Mouse (Mus musculus) ES-CJ7 (cell line): ENCODE results near the gene AW822073.
"Not testable (repeated sequence)": the region's sequence is repeated elsewhere in the genome, so short reads cannot be mapped to it uniquely, and the experiment has no call there.

Source experiments
- DNase-seq: peaks from one replicate; pipeline ENCODE4 v3.0.0; 2011; ENCODE audit warnings: low read depth, low spot score

Gene AW822073

GRCm38 (mm10) chr10:58221571-58221970 lies 3.2 kb downstream of the AW822073 start:
- DNase-seq = not testable (repeated sequence)

GRCm38 (mm10) chr10:58220726-58221125 lies 4.0 kb downstream of the AW822073 start:
- peak; percentile 42 for DNase-seq

- DNase-seq = no peak
Observed at GRCm38 (mm10) chr10:58217366-58217765, 7.4 kb downstream of the AW822073 start.

DNA sequence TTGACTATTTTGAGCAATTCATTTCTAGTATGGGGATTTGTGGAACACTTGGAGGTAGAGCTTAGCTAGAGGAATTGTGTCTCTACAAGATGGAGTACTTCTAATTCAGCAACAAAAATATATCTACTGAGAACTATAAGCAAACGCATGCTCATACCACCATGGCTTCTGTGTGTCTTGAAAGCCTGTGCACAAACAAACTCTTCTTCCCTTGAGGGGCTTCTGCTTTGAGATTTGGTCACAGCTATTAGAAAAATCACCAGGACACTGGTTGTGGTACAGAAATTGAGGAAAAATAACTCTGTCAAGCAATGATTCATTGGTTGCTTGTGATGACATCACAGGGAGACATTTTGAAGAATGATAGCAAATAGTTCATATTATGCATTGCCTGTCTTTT lies 9.4 kb downstream of the AW822073 start:
- no peak for DNase-seq

GRCm38 (mm10) chr10:58214934-58215333 lies 9.8 kb downstream of the AW822073 start:
- no peak for DNase-seq

DNA sequence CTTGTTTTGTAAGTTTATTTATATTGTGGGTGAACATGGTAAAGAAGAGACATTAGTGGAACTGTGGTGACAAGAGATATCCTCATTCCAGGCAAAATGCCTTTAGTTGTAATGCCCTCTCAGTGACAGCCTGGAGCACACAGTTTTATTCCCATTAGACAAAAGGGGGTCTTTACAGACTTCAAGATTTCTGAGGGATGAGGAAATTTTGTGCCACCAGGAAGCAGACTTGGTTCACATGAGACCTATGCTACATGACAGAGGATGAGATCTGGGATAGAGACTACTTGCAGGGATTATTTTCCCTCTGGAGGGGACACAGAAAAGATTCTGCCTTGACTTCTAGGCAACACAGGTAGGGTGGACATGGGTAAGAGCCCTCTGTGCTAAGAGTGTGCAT lies 10.2 kb downstream of the AW822073 start:
- DNase-seq = no peak

DNA sequence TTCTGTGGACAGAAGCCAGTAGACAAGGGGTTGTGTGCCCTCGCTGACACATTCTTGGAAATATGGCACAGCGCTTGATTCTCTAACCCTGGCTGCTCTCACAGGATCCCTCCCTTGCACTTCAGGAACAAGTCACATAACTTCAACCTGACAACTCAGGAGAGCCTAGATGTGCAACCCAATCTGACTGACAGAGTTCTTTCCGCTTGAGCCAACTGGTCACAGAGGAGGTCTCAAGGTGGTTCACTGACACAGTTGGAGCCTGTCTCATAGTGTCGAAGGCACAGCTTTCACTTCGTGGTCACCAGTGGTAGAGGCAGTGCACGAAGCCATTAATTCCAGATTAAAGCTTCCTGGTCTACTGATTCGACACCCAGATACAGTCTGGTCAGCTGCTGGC lies 12.5 kb downstream of the AW822073 start:
- DNase-seq = no peak

DNA sequence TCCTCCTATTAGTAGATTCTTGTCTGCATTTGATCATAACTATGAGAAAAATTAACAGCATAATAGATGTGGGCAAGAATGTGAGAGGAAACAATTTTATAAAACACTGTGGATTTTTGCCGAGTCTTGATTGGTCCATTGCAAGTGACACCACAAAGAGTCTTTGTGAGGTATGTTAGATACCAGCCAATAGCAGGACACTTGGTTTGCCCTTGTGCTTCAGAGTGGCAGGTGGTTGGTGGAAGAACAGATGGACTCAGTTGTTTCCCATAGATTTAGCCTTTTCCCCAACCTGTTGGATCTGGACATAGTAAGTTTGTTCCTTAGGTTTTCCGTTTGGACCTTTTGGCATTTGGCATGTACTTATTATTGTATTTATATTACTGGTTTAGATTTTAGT lies 13.5 kb downstream of the AW822073 start:
- no peak for DNase-seq

GRCm38 (mm10) chr10:58210514-58210913 lies 14.2 kb downstream of the AW822073 start:
- DNase-seq = no peak

DNA sequence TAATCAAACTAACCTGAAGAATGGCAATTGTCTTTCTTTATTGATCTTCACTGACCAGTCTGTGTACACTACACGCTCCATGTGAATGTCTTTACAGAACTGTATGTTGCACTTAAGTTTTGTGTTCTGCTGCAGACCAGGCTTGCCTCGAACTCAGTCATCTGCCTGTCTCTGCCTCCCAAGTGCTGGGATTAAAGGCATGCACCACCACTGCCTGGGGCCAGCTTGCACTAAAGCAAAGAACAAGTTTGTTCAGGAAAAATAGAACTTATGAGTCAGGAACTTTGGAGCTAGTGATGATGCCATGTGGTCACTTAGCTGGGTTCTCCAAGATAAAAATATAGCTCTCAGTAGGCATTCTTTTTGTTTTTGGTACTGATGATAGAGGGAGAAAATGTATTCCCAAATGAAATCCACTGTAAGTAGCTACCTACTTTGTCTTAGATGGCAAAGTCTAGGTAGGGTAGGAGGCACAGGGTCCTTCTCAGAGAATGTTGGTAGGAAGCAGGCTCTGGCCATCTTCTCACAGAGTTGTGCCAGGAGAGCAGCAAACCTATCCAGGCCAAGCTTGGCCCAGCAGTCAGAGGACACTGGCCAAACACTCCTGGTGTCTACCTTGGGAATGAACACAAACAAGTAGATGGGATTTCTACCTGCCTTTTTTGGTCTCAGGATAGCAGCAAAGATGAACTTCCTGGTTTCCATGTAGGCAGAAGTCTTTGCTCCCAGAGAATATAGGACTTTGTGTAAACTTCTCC lies 14.8 kb downstream of the AW822073 start:
- DNase-seq = no peak

- no peak for DNase-seq
Observed at GRCm38 (mm10) chr10:58206639-58207404, 17.9 kb downstream of the AW822073 start.

DNA sequence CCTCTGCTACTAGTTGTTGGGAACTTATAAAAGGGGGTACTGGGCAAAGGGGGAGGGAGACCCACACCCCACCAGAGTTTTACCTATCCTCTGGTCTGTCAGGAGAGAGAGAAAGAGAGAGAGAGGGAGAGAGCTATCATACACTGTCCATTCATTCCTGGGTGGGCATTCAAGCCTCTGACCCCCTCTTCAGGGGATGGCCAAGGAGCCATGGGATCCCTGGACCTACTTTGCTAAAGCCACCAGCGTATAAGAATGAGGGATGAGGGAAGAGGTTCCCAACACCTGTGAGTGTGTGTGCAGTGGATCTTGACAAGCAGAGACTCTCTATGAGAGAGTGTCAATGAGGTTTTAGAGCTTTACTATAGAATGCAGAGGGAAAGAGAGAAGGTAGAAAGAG lies 18.7 kb downstream of the AW822073 start:
- DNase-seq = no peak
